Mouse (Mus musculus) liver, embryonic 16.5 days (tissue): ENCODE measurements around the gene Wnk1. TPM values are rescaled to one million over a fixed set of nuclear protein-coding genes. Genes with fewer than 3 reads are reported as not detected.

Source experiments
- ATAC-seq: fragments of 200-750 bp; cut with Nextera tagmentation; 2 replicates; pipeline ENCODE4 v1.8.0; 2017; ENCODE audit warnings: low read depth, mild to moderate bottlenecking, moderate number of reproducible peaks, moderate library complexity
- H3K27ac ChIP-seq: fragments of 300-500 bp; sonication (generic); 2 replicates; pipeline ENCODE4 v1.5.1; 2014; ENCODE audit warnings: mild to moderate bottlenecking, low read length
- H3K27me3 ChIP-seq: fragments of 300-500 bp; sonication (generic); 2 replicates; pipeline ENCODE4 v1.6.1; 2014; ENCODE audit warnings: low read depth, low read length, mixed read lengths; ENCODE audit not compliant: control insufficient read depth, insufficient read depth
- H3K36me3 ChIP-seq: fragments of 300-500 bp; sonication (generic); 2 replicates; pipeline ENCODE4 v1.6.1; 2014; ENCODE audit warnings: mild to moderate bottlenecking; ENCODE audit not compliant: control insufficient read depth, insufficient read depth
- H3K4me1 ChIP-seq: fragments of 300-500 bp; sonication (generic); 2 replicates; pipeline ENCODE4 v1.6.1; 2014; ENCODE audit warnings: low read depth, low read length, mixed read lengths; ENCODE audit not compliant: control insufficient read depth
- H3K4me2 ChIP-seq: fragments of 300-500 bp; sonication (generic); 2 replicates; pipeline ENCODE4 v1.6.1; 2014; ENCODE audit warnings: low read depth, low read length, mixed read lengths
- H3K4me3 ChIP-seq: fragments of 300-500 bp; sonication (generic); 2 replicates; pipeline ENCODE4 v1.5.1; 2014; ENCODE audit warnings: low read depth, mild to moderate bottlenecking, low read length
- H3K9ac ChIP-seq: fragments of 300-500 bp; sonication (generic); 2 replicates; pipeline ENCODE4 v1.6.1; 2014; ENCODE audit warnings: low read depth, low read length
- H3K9me3 ChIP-seq: fragments of 300-500 bp; sonication (generic); replicated peaks from 2 replicates; pipeline ENCODE4 v1.6.1; 2016; ENCODE audit warnings: low read length; ENCODE audit not compliant: control insufficient read depth
- WGBS: fragments of 180-500 bp; shearing (Covaris S2); extraction: QIAGEN DNeasy Blood & Tissue Kit; methylation state at CpG from one replicate; pipeline ENCODE4 v1.1.7; 2014; ENCODE audit not compliant: insufficient replicate concordance; 5-methylcytosine and 5-hydroxymethylcytosine counted together
- polyA plus RNA-seq: library from polyadenylated mRNA; unstranded; fragments of >200 nt; fragmentation: Nextera tagmentation; extraction: Ambion mirVana; gene quantifications from 2 replicates; pipeline ENCODE4 v1.2.1, GENCODE M21; 2015

Gene Wnk1
- polyA plus RNA-seq, 1 experiment from 2014 or later, result 28.8 TPM

- Histone ChIP-seq H3K4me2 (no peak overlapping the region), H3K4me1 (peaks cover 10% of the 10 kb centered on the region), H3K36me3 (no peaks in the 10 kb centered on the region), H3K9me3 (no peaks in the 10 kb centered on the region), H3K27ac (no peak overlapping the region), H3K9ac (no peak overlapping the region), H3K4me3 (no peak overlapping the region), H3K27me3 (no peaks in the 10 kb centered on the region)
- peak; percentile 60 for ATAC-seq
- WGBS, result 48% methylated on average over 6 of the region's 6 CpGs
These were observed 38.4 kb upstream of the Wnk1 start for GRCm38 (mm10) chr6:120076619-120077450.

GRCm38 (mm10) chr6:120072630-120073029 lies 34.2 kb upstream of the Wnk1 start:
- no peaks in the 10 kb centered on the region for H3K27me3 ChIP-seq
- WGBS, result 67% methylated on average over 2 of the region's 2 CpGs
- peaks cover 10% of the 10 kb centered on the region for H3K4me1 ChIP-seq
- no peaks in the 10 kb centered on the region for H3K9me3 ChIP-seq
- H3K4me2 ChIP-seq, result no peak overlapping the region
- no peak overlapping the region for H3K27ac ChIP-seq
- ATAC-seq, result no peak
- no peak overlapping the region for H3K4me3 ChIP-seq
- no peak overlapping the region for H3K9ac ChIP-seq
- H3K36me3 ChIP-seq, result no peaks in the 10 kb centered on the region

GRCm38 (mm10) chr6:120069546-120069945 lies 31.1 kb upstream of the Wnk1 start:
- H3K4me1 ChIP-seq, result no peaks in the 10 kb centered on the region
- H3K4me2 ChIP-seq, result no peak overlapping the region
- H3K36me3 ChIP-seq, result no peaks in the 10 kb centered on the region
- no peak overlapping the region for H3K9ac ChIP-seq
- 72% methylated on average over 3 of the region's 3 CpGs for WGBS
- H3K27ac ChIP-seq, result no peak overlapping the region
- H3K27me3 ChIP-seq, result no peaks in the 10 kb centered on the region
- no peak overlapping the region for H3K4me3 ChIP-seq
- no peak for ATAC-seq
- no peaks in the 10 kb centered on the region for H3K9me3 ChIP-seq

GRCm38 (mm10) chr6:120065552-120066177 lies 27.2 kb upstream of the Wnk1 start:
- Histone ChIP-seq H3K9ac (no peak overlapping the region), H3K9me3 (no peaks in the 10 kb centered on the region), H3K27me3 (no peaks in the 10 kb centered on the region), H3K4me1 (no peaks in the 10 kb centered on the region), H3K36me3 (no peaks in the 10 kb centered on the region), H3K4me2 (no peak overlapping the region), H3K27ac (no peak overlapping the region), H3K4me3 (no peak overlapping the region)
- no peak for ATAC-seq
- WGBS, result 25% methylated on average over 6 of the region's 6 CpGs

- Histone ChIP-seq H3K9me3 (no peaks in the 10 kb centered on the region), H3K4me1 (no peaks in the 10 kb centered on the region), H3K27ac (no peak overlapping the region), H3K36me3 (no peaks in the 10 kb centered on the region), H3K4me3 (no peak overlapping the region), H3K9ac (no peak overlapping the region), H3K4me2 (no peak overlapping the region), H3K27me3 (no peaks in the 10 kb centered on the region)
- WGBS, result 40% methylated on average over 2 of the region's 2 CpGs
- no peak for ATAC-seq
These were observed 26.2 kb upstream of the Wnk1 start for GRCm38 (mm10) chr6:120064627-120065026.

- WGBS, result 74% methylated on average over 5 of the region's 5 CpGs
- H3K27me3 ChIP-seq, result no peaks in the 10 kb centered on the region
- H3K9me3 ChIP-seq, result no peaks in the 10 kb centered on the region
- no peaks in the 10 kb centered on the region for H3K36me3 ChIP-seq
- no peak overlapping the region for H3K9ac ChIP-seq
- H3K4me2 ChIP-seq, result no peak overlapping the region
- H3K4me3 ChIP-seq, result no peak overlapping the region
- no peak overlapping the region for H3K27ac ChIP-seq
- H3K4me1 ChIP-seq, result no peaks in the 10 kb centered on the region
- no peak for ATAC-seq
These were observed 24.5 kb upstream of the Wnk1 start for GRCm38 (mm10) chr6:120062934-120063333.

- Histone ChIP-seq H3K4me2 (no peak overlapping the region), H3K4me1 (no peaks in the 10 kb centered on the region), H3K9ac (no peak overlapping the region), H3K36me3 (no peaks in the 10 kb centered on the region), H3K4me3 (no peak overlapping the region), H3K27ac (no peak overlapping the region), H3K9me3 (no peaks in the 10 kb centered on the region), H3K27me3 (no peaks in the 10 kb centered on the region)
- no peak for ATAC-seq
- WGBS, result 40% methylated on average over 2 of the region's 2 CpGs
These were observed 17.4 kb upstream of the Wnk1 start for GRCm38 (mm10) chr6:120055666-120056540.

GRCm38 (mm10) chr6:120054412-120054811 lies 15.9 kb upstream of the Wnk1 start:
- WGBS, result 69% methylated on average over 6 of the region's 6 CpGs

More at GRCm38 (mm10) chr6:120054412-120054811, 15.9 kb upstream of the Wnk1 start:
- no peaks in the 10 kb centered on the region for H3K4me1 ChIP-seq
- no peak for ATAC-seq
- H3K27me3 ChIP-seq, result no peaks in the 10 kb centered on the region
- H3K4me2 ChIP-seq, result no peak overlapping the region
- H3K4me3 ChIP-seq, result no peak overlapping the region
- H3K9ac ChIP-seq, result no peak overlapping the region
- H3K9me3 ChIP-seq, result no peaks in the 10 kb centered on the region
- H3K36me3 ChIP-seq, result no peaks in the 10 kb centered on the region
- H3K27ac ChIP-seq, result no peak overlapping the region
